Mouse (Mus musculus) yolk sac, embryonic 10.5 days (tissue): ENCODE results near the gene Mypn.

Experiments used
- DNase-seq: peaks from one replicate; pipeline ENCODE4 v3.0.0-alpha.2; 2017; ENCODE audit warnings: low spot score

Gene Mypn

DNA sequence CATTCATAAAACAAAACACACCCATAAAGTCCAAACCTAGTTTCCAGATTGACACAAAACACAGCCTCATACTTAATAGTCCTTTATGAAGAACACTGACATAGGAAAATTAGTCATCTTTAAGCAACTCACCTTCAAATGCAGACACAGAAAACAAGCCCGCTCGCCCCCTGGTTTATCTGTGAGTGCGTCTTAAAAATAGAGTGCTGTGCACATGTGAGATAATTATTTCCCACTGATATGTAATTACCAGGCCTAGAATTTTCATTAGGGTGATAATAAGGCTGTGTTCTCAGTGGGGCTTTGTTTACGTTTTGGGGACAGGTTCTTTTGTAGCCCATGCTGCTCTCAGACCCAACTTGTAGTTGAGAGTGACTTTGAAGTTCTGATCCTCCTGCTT lies 4.7 kb downstream of the Mypn start:
- no peak for DNase-seq

DNA sequence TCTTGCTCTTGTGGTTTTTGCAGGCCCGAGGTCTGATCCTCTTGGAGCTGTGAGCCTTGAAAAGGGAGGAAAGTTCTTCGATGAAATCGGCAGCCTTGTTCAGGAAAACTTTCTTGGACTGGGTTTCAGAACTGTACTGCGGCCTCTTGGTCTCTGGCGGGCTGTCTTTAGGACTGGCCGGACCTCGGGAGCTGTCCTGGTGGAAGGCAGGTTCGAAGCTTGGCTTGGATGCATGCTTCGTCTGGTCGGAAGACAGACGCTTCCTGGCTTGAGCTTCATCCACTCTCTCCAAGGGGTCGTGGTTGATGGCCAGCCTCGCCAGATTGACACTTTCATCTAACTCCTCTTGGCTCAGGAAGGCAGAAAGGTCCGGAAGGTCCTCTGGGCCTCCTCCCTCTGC lies 11.0 kb downstream of the Mypn start:
- DNase-seq: no peak

GRCm38 (mm10) chr10:63192276-63192675 lies 11.5 kb downstream of the Mypn start:
- DNase-seq: no peak

DNA sequence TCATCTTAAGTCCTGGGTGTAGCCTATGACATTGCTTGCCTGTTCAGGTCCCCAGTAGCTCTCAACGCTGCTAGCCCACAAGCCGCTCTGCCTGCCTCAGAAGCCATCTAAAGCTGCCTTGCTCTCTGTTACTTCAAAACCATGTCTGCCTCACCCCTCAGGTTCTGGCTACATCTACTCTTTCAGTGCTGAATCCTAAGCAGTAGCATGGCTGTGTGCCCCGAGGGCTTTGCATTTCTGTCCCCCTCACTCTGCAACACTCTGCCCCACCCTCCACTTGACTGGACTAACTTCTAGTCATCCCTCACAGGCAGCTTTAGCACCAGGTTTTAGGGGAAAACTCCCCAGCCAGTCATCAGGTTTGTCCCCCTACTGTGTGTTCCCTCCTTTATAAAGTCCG lies 19.3 kb downstream of the Mypn start:
- DNase-seq: no peak

DNA sequence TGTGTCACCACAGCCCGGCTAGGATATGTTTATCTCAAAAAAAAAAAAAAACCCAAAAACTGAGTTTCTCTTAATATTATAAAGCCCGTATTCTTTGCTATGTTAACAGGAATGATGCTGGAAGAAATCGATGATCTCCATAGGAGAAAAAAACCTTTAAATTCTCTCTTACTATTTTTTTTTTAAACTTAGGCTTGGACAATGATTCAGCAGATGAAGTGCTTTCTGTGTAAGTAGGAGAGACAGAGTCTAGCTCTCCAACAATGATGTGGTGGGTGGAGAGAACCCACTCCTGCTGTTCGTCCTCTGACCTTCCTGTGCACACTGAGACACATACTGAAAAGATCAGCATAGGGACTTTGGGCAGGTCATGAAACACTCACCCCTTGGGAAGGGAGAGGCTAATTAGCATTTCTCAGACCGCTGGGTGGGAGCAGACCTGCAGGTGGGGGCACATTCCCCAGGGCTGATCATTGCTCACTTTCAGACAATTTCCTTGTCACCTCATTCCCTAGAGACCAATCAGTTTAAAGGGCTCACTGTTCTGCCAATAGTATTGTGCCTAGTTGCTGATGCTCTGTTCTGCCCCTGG lies 21.5 kb downstream of the Mypn start:
- no peak for DNase-seq

GRCm38 (mm10) chr10:63181166-63181565 lies 22.6 kb downstream of the Mypn start:
- DNase-seq: no peak

GRCm38 (mm10) chr10:63179524-63179923 lies 24.2 kb downstream of the Mypn start:
- DNase-seq: no peak

DNA sequence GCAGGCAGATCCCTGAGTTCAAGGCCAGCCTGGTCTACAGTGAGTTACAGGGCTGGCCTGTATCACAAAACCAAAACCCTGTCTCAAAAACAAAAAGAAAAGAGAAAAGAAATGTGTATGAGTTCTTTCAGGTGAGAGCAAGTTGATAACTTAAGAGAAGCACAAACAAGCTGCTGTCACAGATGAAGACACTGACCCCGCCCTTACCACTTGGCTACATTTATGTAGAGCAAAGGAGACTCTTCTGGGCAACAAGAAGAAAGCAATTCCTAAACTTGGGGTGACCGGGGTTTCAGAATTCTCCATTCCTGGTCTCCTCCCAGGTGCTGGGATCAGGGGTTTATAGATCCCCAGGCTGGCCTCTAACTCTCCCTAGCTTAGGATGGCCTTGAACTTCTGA lies 25.4 kb downstream of the Mypn start:
- DNase-seq: no peak

- DNase-seq: no peak
Observed at GRCm38 (mm10) chr10:63177286-63178140, 26.2 kb downstream of the Mypn start.

- DNase-seq: no peak
Observed at GRCm38 (mm10) chr10:63176471-63176931, 27.3 kb downstream of the Mypn start.

- no peak for DNase-seq
Observed at GRCm38 (mm10) chr10:63172089-63172488, 31.7 kb downstream of the Mypn start.

GRCm38 (mm10) chr10:63169503-63169902 lies 34.2 kb downstream of the Mypn start:
- DNase-seq: no peak

DNA sequence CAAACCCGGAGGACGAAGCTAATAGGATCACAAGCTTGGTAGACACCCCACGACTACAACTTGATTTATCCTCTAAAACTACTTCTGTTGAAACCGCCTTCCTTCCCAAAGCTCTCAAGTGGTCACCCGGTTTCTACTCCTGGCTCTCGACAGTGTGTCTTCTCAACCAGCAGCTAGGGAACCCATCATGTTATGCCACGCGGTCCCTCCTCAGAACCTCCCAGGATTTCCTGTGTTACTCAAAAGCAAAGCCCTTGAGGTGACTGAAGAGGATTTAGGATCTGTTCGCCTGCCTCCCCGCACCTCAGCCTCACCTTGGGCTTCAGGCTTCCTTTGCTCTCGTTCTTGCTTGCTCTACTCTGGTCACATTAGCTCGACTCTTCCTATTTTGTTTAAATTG lies 35.6 kb downstream of the Mypn start:
- no peak for DNase-seq

GRCm38 (mm10) chr10:63167241-63167995 lies 36.3 kb downstream of the Mypn start:
- no peak for DNase-seq

DNA sequence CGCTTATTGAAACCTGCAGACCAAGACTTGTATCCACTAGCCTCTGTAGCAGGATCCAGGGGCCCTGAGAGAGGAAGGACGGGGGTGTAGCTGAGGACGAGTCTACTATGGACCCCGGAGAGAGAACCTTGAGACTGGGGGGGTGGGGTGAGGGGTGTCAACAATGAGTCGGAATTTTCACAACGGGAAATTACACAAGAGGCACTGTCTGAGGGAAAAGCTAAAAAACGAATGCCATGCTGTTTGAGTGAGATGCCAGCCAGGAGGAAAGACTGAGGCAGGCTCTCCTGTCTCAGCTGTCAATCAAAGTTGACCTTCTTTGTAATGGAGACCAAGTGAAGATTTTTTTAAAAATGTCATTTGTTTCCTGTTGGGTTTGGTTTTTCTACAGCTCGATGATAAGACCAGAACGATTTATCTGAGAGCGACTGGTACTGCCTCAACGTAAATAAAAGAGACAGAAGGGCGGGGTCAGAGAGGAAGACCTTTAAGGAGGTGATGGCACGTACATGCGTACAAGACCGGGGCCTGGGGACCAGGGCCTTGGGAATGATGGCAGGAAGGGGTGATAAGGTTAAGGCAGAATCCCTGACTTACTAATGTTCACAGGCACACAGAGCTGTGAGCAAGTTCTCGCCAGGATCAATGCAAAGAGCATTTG lies 37.9 kb downstream of the Mypn start:
- no peak for DNase-seq

GRCm38 (mm10) chr10:63161240-63161639 lies 42.5 kb downstream of the Mypn start:
- no peak for DNase-seq

DNA sequence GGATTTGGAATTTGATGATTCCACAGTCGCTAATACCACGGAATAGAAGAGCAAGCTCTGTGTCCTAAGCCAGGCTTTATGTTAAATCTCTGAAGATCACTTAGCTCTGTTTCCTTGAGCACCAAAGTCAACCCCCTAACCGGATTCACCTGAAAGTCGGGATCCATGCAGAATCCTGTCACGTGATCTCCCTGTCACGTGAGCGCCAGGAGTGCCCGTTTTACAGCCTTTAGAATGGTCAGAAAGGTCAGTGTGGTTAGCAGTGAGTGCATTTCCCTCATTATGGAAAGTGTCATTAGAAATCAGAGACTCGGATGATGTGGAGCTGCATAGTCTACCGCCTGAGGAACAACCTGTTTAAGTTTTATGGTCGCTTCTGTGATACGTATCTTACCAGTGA lies 43.1 kb downstream of the Mypn start:
- peak; percentile 59 for DNase-seq

DNA sequence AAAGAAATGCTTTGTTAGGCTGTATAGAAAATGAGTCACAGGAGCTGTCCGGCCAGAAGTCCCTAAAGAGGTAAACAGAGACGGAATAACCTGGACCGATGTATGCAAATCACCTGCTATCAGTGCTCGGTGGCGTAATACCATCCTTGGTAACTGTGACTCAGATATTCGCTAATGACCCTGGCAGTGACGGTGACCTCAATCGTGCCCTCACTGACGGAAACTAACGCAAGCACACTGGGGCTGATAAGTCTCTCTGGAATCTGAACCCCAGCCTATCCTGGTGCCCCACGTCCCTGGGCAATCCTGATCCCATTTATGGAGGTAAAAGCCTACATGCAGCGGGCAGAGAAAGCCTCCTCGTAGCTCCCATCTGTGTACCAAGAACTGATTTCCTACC lies 45.6 kb downstream of the Mypn start:
- peak; percentile 12 for DNase-seq

DNA sequence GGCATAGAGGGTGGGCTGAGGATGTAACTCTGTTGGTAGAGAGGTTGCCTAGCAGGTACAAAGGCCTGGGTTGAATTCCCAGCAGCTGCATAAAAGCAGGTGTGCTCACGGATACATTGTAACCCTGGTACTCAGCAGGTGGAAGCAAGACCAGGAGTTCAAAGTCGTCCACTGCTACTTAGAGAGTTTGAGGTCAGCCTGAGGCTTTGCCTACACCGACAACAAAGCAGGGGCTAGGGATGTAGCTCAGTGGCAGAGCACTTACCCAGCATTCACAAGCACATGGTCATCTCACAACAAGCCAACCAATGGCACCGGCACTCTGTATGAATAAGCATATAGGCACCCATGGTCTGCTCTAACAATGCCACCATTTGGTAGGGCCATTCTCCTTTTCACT lies 46.3 kb downstream of the Mypn start:
- DNase-seq: no peak

GRCm38 (mm10) chr10:63156919-63157318 lies 46.8 kb downstream of the Mypn start:
- DNase-seq: no peak

GRCm38 (mm10) chr10:63156351-63156750 lies 47.4 kb downstream of the Mypn start:
- DNase-seq: no peak

DNA sequence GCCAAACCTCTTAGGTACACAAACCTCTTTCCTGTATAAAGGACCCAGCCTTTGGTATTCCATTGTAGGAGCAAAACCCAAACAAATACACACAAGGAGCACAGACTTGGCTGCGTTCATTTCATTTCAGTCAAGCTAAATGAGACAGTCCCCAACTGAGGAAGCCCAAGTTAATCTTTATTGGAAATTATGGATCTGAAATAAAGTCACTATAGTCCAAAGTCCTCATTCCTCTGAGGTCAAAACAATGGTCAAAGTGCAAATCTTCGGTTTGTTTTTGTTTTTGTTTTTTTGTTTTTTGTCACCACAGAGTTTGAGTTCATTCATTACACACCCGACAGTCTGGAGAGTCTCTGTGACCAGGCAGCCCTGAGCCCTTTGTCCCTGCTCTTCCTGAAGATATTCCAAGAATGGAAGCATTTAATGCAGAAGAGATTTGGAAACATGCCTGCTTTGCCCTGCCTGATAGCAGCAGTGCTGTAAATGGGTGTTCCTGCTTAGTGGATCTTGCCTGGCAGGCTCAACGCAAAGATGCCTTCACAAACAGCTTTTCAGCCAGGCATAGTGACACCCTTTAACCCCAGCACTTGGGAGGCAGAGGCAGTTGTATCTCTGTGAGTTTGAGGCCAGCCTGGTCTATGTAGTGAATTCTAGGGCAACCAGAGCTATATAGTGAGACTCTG lies 47.9 kb downstream of the Mypn start:
- no peak for DNase-seq
